Mouse (Mus musculus) forebrain, embryonic 13.5 days (tissue): Measurements from ENCODE around the gene Tnrc6b. TPM values are rescaled to one million over a fixed set of nuclear protein-coding genes. Genes with fewer than 3 reads are reported as not detected.
A peak's percentile ranks its signal among the peaks of the same experiment; 100 is the strongest.

Experiments
- ATAC-seq: fragments of 200-750 bp; cut with Nextera tagmentation; 2 replicates; pipeline ENCODE4 v1.8.0; 2017
- H3K27ac ChIP-seq: fragments of 300-500 bp; sonication (generic); 2 replicates; pipeline ENCODE4 v1.5.1; 2015; ENCODE audit warnings: inconsistent platforms, mild to moderate bottlenecking, moderate library complexity
- H3K27me3 ChIP-seq: fragments of 300-500 bp; sonication (generic); 2 replicates; pipeline ENCODE4 v1.6.1; 2015; ENCODE audit warnings: mild to moderate bottlenecking, inconsistent platforms
- H3K36me3 ChIP-seq: fragments of 300-500 bp; sonication (generic); 2 replicates; pipeline ENCODE4 v1.6.1; 2015; ENCODE audit warnings: mild to moderate bottlenecking, inconsistent platforms; ENCODE audit not compliant: poor library complexity, severe bottlenecking
- H3K4me1 ChIP-seq: fragments of 300-500 bp; sonication (generic); 2 replicates; pipeline ENCODE4 v1.6.1; 2015; ENCODE audit warnings: inconsistent platforms
- H3K4me2 ChIP-seq: fragments of 300-500 bp; sonication (generic); 2 replicates; pipeline ENCODE4 v1.6.1; 2015; ENCODE audit warnings: inconsistent platforms, mild to moderate bottlenecking, moderate library complexity
- H3K4me3 ChIP-seq: fragments of 300-500 bp; sonication (generic); 2 replicates; pipeline ENCODE4 v1.5.1; 2015; ENCODE audit warnings: mild to moderate bottlenecking, inconsistent platforms
- H3K9ac ChIP-seq: fragments of 300-500 bp; sonication (generic); 2 replicates; pipeline ENCODE4 v1.6.1; 2015; ENCODE audit warnings: mild to moderate bottlenecking, inconsistent platforms
- H3K9me3 ChIP-seq: fragments of 300-500 bp; sonication (generic); replicated peaks from 2 replicates; pipeline ENCODE4 v1.6.1; 2016; ENCODE audit warnings: inconsistent platforms
- WGBS: fragments of 180-500 bp; shearing (Covaris S2); methylation state at CpG from one replicate; pipeline ENCODE4 v1.1.7; 2015; 5-methylcytosine and 5-hydroxymethylcytosine counted together
- polyA plus RNA-seq: library from polyadenylated mRNA; unstranded; fragments of >200 nt; fragmentation: Nextera tagmentation; extraction: Ambion mirVana; gene quantifications from 2 replicates; pipeline ENCODE4 v1.2.1, GENCODE M21; 2015

Tnrc6b gene
- polyA plus RNA-seq, 1 experiment from 2014 or later = 37.2 TPM

DNA sequence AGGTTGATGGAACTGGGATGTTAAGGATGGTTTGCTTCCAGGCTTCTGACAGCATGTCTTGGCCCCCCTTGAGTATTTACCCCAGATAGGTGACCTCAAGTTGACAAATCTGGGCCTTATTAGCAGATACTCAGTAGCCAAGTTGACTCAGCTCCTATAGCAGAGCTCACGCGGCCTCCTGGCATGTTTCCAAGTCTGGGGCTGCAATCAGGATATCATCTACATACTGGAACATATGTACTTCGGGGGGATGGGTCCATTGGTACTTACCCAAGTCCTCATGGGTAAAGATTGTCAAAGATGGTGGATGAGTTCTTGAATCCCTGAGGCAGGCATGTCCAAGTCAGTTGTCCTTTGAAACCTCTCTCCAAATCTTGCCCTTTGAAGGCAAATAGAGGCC is 67.9 kb downstream of the Tnrc6b start:
- 72% methylated on average over 3 of the region's 3 CpGs for WGBS
- ATAC-seq = no peak
- Histone ChIP-seq H3K36me3 (no peaks in the 10 kb centered on the region), H3K9ac (no peak overlapping the region), H3K27me3 (no peaks in the 10 kb centered on the region), H3K4me3 (no peak overlapping the region), H3K4me2 (no peak overlapping the region), H3K9me3 (no peaks in the 10 kb centered on the region), H3K27ac (no peak overlapping the region), H3K4me1 (no peaks in the 10 kb centered on the region)

DNA sequence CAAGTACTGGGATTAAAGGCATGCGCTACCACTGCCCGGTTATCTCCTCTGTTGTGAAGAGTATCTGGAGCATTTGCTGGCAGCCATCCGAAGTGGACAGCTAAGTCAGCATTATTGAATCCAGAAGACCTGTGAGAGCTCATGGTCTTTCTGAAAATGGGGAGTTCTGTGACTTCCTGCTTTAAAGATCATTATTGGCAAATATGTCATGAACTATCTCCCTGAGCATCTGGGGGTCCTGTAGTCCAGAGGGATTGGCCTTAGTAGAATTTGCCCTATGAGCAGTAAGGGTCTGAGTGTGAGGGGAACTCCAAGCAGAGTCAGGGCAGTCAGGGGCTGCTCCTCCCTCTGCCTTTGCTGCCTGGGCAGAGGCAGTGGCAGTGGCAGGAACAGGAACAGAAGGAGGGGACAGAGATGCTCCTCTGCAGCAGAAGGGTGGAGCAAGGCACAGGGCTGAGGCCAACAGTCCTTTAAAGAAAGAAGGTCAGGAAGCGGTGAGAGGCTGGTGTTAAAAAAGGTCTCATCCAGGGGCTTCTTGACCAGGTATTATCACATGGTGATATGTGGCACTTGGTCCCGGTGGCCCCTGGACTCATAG is 69.1 kb downstream of the Tnrc6b start:
- Histone ChIP-seq H3K27me3 (no peaks in the 10 kb centered on the region), H3K9ac (no peak overlapping the region), H3K36me3 (no peaks in the 10 kb centered on the region), H3K4me2 (no peak overlapping the region), H3K4me1 (peaks cover 5% of the 10 kb centered on the region), H3K27ac (no peak overlapping the region), H3K9me3 (no peaks in the 10 kb centered on the region), H3K4me3 (no peak overlapping the region)
- WGBS = 94% methylated on average over 5 of the region's 5 CpGs
- no peak for ATAC-seq

DNA sequence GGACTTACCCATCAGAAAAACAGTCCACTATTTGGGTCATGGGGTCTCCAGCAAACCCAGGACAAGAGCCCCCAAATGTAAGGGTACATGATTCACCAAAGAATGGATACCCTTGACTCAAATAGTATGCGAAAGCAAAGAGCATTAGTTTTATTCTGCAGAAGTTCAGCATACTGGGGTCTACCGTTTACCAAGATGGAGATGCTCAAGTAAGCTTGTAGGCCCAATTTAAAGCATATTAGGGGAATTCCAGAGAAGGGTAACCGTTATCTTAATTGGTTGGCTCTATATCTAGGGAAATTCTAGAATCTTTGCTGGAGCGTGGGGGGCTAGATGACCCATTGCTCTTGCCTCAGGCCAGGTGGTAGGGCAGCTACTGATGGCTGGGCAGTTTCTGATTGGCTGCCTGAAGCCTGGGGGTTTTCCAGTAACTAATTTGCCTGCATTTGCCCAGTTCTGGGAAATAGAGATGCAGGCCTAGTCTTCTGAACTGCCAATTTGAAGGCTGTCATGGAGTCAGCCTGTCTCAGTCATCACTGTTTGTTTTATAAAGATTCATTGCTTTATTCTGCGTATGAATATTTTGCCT is 70.2 kb downstream of the Tnrc6b start:
- no peak for ATAC-seq
- Histone ChIP-seq H3K9ac (no peak overlapping the region), H3K4me1 (peaks cover 5% of the 10 kb centered on the region), H3K4me3 (no peak overlapping the region), H3K4me2 (no peak overlapping the region), H3K27me3 (no peaks in the 10 kb centered on the region), H3K9me3 (no peaks in the 10 kb centered on the region), H3K27ac (no peak overlapping the region), H3K36me3 (no peaks in the 10 kb centered on the region)
- 89% methylated on average over 5 of the region's 5 CpGs for WGBS

DNA sequence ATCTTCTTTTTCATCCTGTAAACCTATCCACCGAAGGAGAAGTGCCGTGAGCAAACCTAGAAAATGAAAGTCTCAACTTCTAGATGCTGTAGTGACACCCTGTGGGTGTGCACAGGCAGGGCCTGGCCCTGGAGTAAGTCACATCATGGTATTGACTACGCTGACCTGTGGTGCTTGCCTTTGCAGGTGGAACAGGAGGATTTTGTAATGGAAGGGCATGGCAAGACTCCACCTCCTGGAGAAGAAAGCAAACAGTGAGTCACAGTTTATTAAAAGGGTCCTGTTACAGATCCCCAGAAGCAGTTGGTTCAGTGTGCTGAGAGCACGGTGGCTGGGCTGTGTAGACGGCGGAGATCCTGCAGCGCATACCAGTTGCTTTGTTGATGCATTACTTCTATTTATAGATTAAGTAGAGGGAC is 73.4 kb downstream of the Tnrc6b start:
- no peak overlapping the region for H3K27ac ChIP-seq
- peaks cover 5% of the 10 kb centered on the region for H3K4me1 ChIP-seq
- no peaks in the 10 kb centered on the region for H3K27me3 ChIP-seq
- H3K4me3 ChIP-seq = no peak overlapping the region
- no peak overlapping the region for H3K9ac ChIP-seq
- H3K36me3 ChIP-seq = no peaks in the 10 kb centered on the region
- ATAC-seq = no peak
- WGBS = 42% methylated on average over 7 of the region's 7 CpGs
- no peak overlapping the region for H3K4me2 ChIP-seq
- no peaks in the 10 kb centered on the region for H3K9me3 ChIP-seq

DNA sequence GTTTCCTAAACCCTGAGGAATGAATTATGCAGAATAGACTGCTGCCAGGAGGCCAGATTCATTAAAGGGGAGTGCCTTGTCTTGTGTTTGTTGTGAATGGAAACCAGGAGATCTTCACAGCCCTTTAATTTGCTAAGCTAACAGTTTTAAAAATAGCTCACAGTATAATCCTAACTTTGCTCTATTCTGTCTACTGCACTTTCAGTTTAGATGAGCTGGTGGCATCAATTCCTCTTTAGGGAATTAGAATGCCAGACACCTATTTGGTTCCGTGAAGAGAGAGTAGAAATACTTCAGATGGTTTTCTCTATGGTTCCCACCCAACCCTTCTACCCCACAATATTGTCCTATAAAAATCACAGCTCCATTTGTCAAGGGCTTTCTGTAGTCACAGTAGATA is 74.6 kb downstream of the Tnrc6b start:
- Histone ChIP-seq H3K4me1 (peaks cover 5% of the 10 kb centered on the region), H3K4me3 (no peak overlapping the region), H3K27ac (no peak overlapping the region), H3K36me3 (no peaks in the 10 kb centered on the region), H3K4me2 (no peak overlapping the region), H3K27me3 (no peaks in the 10 kb centered on the region), H3K9ac (no peak overlapping the region), H3K9me3 (no peaks in the 10 kb centered on the region)
- WGBS = 69% methylated on average over 1 of the region's 1 CpGs
- ATAC-seq = no peak

DNA sequence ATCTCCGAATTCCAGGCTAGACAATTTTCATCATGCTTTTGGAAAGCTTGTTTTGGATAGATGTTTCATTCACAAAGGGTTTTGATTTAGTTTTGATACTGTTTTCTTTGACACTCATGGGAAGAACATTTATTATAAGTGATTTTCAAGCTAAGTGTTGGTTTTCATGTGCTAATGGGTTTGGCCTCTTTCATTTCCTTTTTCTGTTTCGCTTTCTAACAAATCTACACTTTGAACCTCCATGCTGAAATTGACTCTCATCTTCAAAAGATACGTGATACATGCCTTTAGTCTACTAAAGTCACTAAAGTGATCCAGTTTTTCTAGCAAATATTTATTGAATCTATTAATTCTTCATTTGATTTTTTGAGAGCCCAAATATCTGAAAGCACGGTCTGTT is 76.6 kb downstream of the Tnrc6b start:
- WGBS = 90% methylated on average over 4 of the region's 4 CpGs

DNA sequence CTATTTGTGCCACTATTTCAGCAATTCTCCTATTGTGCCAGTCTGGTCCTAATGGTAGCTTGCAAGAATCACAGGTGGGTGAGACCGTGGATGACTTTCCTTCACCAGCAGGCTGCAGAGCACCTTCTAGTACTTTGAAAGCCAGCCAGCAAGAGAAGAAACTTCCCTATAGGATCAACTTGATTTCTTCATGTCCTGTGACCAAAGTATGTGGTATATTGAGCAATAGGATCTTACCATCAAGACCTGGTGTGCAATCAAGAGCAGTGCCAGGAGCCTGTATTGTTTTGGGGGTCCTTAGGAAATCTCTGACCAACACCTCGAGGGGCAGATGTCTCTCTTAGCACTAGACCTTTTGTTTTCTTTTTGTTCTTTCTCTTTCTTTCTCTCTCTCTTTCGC is 81.4 kb downstream of the Tnrc6b start:
- WGBS = 79% methylated on average over 3 of the region's 3 CpGs
- ATAC-seq = no peak

More for the DNA sequence above, 76.6 kb downstream of the Tnrc6b start:
- H3K9ac ChIP-seq = no peak overlapping the region
- H3K4me1 ChIP-seq = peaks cover 5% of the 10 kb centered on the region
- H3K4me3 ChIP-seq = no peak overlapping the region
- no peak overlapping the region for H3K27ac ChIP-seq
- H3K27me3 ChIP-seq = no peaks in the 10 kb centered on the region
- no peak for ATAC-seq
- no peak overlapping the region for H3K4me2 ChIP-seq
- no peaks in the 10 kb centered on the region for H3K9me3 ChIP-seq
- no peaks in the 10 kb centered on the region for H3K36me3 ChIP-seq

DNA sequence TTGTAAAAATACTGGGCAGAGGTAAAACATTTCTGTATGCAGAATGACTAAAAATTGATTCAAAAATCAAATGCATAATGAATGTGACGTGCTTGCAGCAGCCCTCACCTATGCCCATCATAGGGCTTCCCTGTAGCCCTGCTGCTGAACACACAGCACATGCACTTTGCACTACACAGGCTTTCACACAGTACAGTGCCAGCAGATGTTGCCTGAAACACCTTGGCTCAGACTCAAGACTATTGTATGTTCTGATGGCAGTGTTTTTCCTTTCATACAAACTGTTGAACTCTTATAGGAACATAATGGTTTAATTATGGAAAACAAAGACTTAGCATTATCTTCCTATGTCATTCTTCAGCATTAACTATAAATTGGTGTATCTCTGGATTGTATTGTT is 84.0 kb downstream of the Tnrc6b start:
- Histone ChIP-seq H3K4me3 (no peak overlapping the region), H3K27ac (no peak overlapping the region), H3K4me1 (peaks cover 15% of the 10 kb centered on the region), H3K27me3 (no peaks in the 10 kb centered on the region), H3K36me3 (no peaks in the 10 kb centered on the region), H3K4me2 (no peak overlapping the region), H3K9me3 (no peaks in the 10 kb centered on the region), H3K9ac (no peak overlapping the region)
- no peak for ATAC-seq
- 88% methylated on average over 1 of the region's 1 CpGs for WGBS

More for the DNA sequence above, 81.4 kb downstream of the Tnrc6b start:
- Histone ChIP-seq H3K4me1 (peaks cover 9% of the 10 kb centered on the region), H3K9ac (no peak overlapping the region), H3K36me3 (no peaks in the 10 kb centered on the region), H3K27ac (no peak overlapping the region), H3K27me3 (no peaks in the 10 kb centered on the region), H3K4me3 (no peak overlapping the region), H3K4me2 (no peak overlapping the region), H3K9me3 (no peaks in the 10 kb centered on the region)

DNA sequence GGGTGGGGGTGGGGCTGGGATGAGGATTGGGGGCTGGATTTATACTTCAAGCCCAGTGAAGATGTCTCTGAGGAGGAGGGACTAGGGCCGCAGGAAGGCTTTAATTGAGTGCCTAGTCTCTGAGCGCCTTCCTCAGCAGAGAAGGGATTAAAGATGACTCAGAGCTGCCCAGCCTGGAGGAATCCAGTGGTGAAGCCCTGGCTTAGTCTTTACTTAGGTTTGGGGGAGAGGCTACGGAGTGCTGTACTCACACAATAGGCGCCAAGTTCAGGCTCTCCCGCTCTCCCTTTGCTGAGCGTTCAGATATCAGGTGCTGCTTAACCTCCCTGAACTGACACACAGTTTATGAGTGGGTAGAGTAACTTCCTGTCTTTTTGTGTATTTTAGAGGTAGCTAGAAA is 86.6 kb downstream of the Tnrc6b start:
- peak overlapping the region; percentile 93 for H3K27ac ChIP-seq
- peaks cover 38% of the 10 kb centered on the region for H3K4me1 ChIP-seq
- peak; percentile 62 for ATAC-seq
- H3K27me3 ChIP-seq = no peaks in the 10 kb centered on the region
- whole genome bisulfite sequencing = under 1% methylated on average over 6 of the region's 6 CpGs
- peak overlapping the region; percentile 62 for H3K9ac ChIP-seq
- H3K4me2 ChIP-seq = peak overlapping the region; percentile 66
- no peaks in the 10 kb centered on the region for H3K36me3 ChIP-seq
- H3K4me3 ChIP-seq = peak overlapping the region; percentile 58
- no peaks in the 10 kb centered on the region for H3K9me3 ChIP-seq

DNA sequence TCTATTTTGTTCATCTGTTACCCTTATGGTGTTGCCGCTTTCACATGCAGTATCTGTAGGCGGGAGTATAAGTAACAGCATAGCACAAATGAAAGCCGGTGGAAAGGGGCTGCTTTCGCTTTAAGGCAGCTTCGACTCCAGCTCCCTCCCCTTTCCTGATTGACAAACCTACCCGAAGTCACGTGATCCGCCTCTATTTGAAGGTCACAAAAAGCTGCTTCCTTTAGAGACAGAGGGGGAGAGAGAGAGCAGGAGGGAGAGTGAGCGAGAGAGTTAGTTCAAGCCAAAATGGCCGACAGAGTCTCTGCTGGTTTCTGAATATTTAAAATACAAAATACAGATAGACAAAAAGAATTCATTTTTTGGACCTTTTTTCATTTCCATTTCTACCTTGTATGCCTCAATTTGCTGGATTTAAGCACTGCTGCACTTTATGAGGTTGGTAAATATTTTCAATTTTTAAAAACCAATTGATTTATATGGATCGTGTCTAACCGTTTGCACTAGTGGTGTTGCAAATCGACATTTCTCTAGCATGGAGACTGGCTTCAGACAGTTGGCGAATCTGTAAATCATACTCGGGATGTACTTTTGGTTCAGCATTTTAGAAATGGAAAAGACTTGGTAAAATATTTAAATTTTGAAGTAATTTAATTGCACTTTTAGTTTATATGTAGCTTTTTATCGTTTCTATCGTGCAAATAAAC is 87.4 kb downstream of the Tnrc6b start:
- peak; percentile 91 for ATAC-seq
- peaks cover 45% of the 10 kb centered on the region for H3K4me1 ChIP-seq
- under 1% methylated on average over 17 of the region's 17 CpGs for WGBS

DNA sequence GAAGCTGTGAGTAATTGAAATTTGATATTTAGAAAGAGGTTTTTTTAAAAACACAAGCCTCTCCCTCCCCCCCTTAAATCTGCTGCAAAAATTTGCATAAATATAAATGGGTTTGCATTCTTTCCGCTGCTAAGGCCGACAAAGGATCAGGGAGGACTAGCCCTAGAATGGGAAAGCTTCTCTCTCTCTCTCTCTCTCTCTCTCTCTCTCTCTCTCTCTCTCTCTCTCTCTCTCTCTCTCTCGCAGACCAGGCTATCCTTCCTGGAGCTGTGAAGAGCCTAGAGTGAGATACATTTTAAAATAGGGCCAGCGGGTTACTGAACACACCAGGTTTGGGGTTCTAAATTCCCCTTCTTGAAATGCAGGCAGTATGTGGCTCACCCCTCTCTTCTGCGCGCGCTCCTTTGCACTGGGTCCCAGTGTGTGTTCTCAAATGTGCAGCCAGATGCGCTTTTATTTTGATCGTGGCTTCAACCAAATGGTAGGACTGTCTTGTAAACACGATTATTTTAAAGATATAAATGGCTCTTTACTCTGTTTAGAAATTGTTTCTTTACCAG is 88.0 kb downstream of the Tnrc6b start:
- Histone ChIP-seq H3K27me3 (no peaks in the 10 kb centered on the region), H3K9me3 (no peaks in the 10 kb centered on the region), H3K9ac (peak overlapping the region; percentile 78), H3K36me3 (no peaks in the 10 kb centered on the region), H3K4me3 (peak overlapping the region; percentile 58), H3K4me1 (peaks cover 50% of the 10 kb centered on the region), H3K4me2 (peak overlapping the region; percentile 76), H3K27ac (peak overlapping the region; percentile 93)
- 0% methylated on average over 10 of the region's 10 CpGs for WGBS
- peak; percentile 57 for ATAC-seq

More for the DNA sequence above, 87.4 kb downstream of the Tnrc6b start:
- Histone ChIP-seq H3K36me3 (no peaks in the 10 kb centered on the region), H3K4me2 (peak overlapping the region; percentile 76), H3K9ac (peak overlapping the region; percentile 78), H3K9me3 (no peaks in the 10 kb centered on the region), H3K27me3 (no peaks in the 10 kb centered on the region), H3K27ac (peak overlapping the region; percentile 93), H3K4me3 (peak overlapping the region; percentile 58)

DNA sequence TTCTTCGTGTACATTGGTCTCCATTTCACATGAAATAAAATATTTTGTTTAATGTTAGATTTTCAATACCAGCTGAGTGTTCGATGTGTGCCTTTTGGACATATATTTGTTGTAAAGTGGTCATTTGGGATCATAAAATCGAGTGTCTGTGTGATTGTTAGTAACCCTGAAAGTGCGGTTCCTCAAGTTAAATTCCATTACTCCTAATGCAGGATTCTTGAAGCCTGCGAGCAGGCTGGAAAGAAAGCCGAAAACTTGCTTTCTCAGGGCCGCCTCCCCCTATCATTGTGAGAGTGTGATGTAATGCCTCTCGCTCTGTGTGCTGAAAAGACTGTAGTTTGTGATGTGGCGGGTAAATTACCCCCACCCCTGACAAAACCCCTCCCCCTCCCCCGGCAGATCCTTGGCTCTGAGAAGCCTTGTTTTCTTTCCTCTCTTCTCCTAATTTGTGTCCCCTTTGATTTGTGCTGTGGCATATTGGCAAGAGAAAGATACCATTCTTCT is 88.6 kb downstream of the Tnrc6b start:
- peak overlapping the region; percentile 76 for H3K4me2 ChIP-seq
- no peaks in the 10 kb centered on the region for H3K36me3 ChIP-seq
- H3K4me1 ChIP-seq = peaks cover 50% of the 10 kb centered on the region
- peak overlapping the region; percentile 58 for H3K4me3 ChIP-seq
- H3K27ac ChIP-seq = peak overlapping the region; percentile 93
- peak; percentile 69 for ATAC-seq
- peak overlapping the region; percentile 78 for H3K9ac ChIP-seq
- no peaks in the 10 kb centered on the region for H3K9me3 ChIP-seq
- under 1% methylated on average over 10 of the region's 10 CpGs for WGBS
- H3K27me3 ChIP-seq = no peaks in the 10 kb centered on the region
